Comparison of ENCODE assay signal across 8 mouse cellular contexts in genomic region chr2:105399085-105399891, GRCm38 (mm10). TPM values are rescaled to one million over a fixed set of nuclear protein-coding genes. Genes with fewer than 3 reads are reported as not detected.
DNase-seq lines count a peak whose midpoint lies in the region; ATAC-seq and TF ChIP-seq lines count a peak whose summit lies in the region.

Rcn1 (minus strand) TSS chr2:105399319.

- no peak for TF ChIP-seq POLR2A in heart, adult 2 months (IDR thresholded peaks at IDR 0.05; ENCODE audit: insufficient read depth, low read depth, low read length)
- no peak for TF ChIP-seq POLR2A in kidney, adult 2 months (IDR thresholded peaks at IDR 0.05; ENCODE audit: low read depth, low read length)

- no peaks in the 10 kb centered on the region for H3K9me3 ChIP-seq in embryonic facial prominence, embryonic 14.5 days (ENCODE audit: control insufficient read depth, low read length)

- peak; percentile 96 for ATAC-seq in embryonic facial prominence, embryonic 14.5 days (ENCODE audit: low read depth)
- no peak for ATAC-seq in monocyte, adult 5-6 weeks (replicated peaks; ENCODE audit: insufficient number of reproducible peaks, low FRiP score, low TSS enrichment, poor library complexity, severe bottlenecking)

- H3K4me3 ChIP-seq in embryonic facial prominence, embryonic 14.5 days (ENCODE audit: low read depth, low read length), result peak within 1 kb of the TSS; percentile 88
- peak within 1 kb of the TSS; percentile 76 for H3K4me3 ChIP-seq in heart, adult 2 months
- peak within 1 kb of the TSS; percentile 64 for H3K4me3 ChIP-seq in kidney, adult 2 months (ENCODE audit: insufficient read depth, low read depth, low read length)

- peak within 1 kb of the TSS; percentile 78 for H3K4me2 ChIP-seq in embryonic facial prominence, embryonic 14.5 days (ENCODE audit: low read depth, low read length)

- WGBS in embryonic facial prominence, embryonic 14.5 days, result 2% methylated on average over 17 of the region's 57 CpGs
- whole genome bisulfite sequencing in heart, adult 2 months, result under 1% methylated on average over 57 of the region's 57 CpGs
- under 1% methylated on average over 57 of the region's 57 CpGs for WGBS in kidney, adult 2 months

- peaks cover 14% of the 10 kb centered on the region for H3K4me1 ChIP-seq in embryonic facial prominence, embryonic 14.5 days (ENCODE audit: control insufficient read depth, insufficient read depth, low read length)
- H3K4me1 ChIP-seq in heart, adult 2 months (ENCODE audit: control insufficient read depth, insufficient read depth, low read length), result peaks cover 4% of the 10 kb centered on the region
- no peaks in the 10 kb centered on the region for H3K4me1 ChIP-seq in kidney, adult 2 months (ENCODE audit: control insufficient read depth, insufficient read depth, low read length)

- H3K9ac ChIP-seq in embryonic facial prominence, embryonic 14.5 days (ENCODE audit: low read depth, low read length), result peak within 1 kb of the TSS; percentile 96
- peak within 1 kb of the TSS; percentile 84 for H3K9ac ChIP-seq in heart, adult 2 months (ENCODE audit: low read depth, low read length)

- no peaks in the 10 kb centered on the region for H3K27me3 ChIP-seq in embryonic facial prominence, embryonic 14.5 days (replicated peaks; ENCODE audit: control insufficient read depth, insufficient read depth, low read length)
- H3K27me3 ChIP-seq in heart, adult 2 months (ENCODE audit: control insufficient read depth, insufficient read depth, low read length), result no peaks in the 10 kb centered on the region
- no peaks in the 10 kb centered on the region for H3K27me3 ChIP-seq in kidney, adult 2 months (replicated peaks; ENCODE audit: control insufficient read depth, insufficient read depth, low read length)

- peak within 1 kb of the TSS; percentile 98 for H3K27ac ChIP-seq in embryonic facial prominence, embryonic 14.5 days (replicated peaks; ENCODE audit: low read depth, low read length)
- peak within 1 kb of the TSS; percentile 88 for H3K27ac ChIP-seq in heart, adult 2 months
- H3K27ac ChIP-seq in kidney, adult 2 months (ENCODE audit: insufficient read depth, low read depth, low read length), result peak within 1 kb of the TSS; percentile 9; the same call in 1 of the 2 replicates

- H3K79me2 ChIP-seq in heart, adult 2 months (replicated peaks; ENCODE audit: control insufficient read depth, insufficient read depth, low read length), result no peaks in the 10 kb centered on the region

- TF ChIP-seq EP300 in heart, adult 2 months (IDR thresholded peaks at IDR 0.05; ENCODE audit: insufficient read depth, low read depth, low read length), result no peak

- intact Hi-C loops in heart, adult 2 months (cut with DNase I), result no loop called here

- TF ChIP-seq CTCF in heart, adult 2 months (IDR thresholded peaks at IDR 0.05), result 0 out of 2 replicates have a peak, but pooled peaks have one; percentile 19
- TF ChIP-seq CTCF in kidney, adult 2 months (conservative IDR thresholded peaks at IDR 0.05; ENCODE audit: insufficient read depth, insufficient read length, low read depth, low read length), result no peak

- peak; percentile 98 for DNase-seq in 416B (ENCODE audit: low read depth)
- peak; percentile 35 to 77 for DNase-seq in adrenal gland, postnatal 4 days (ENCODE audit: low spot score in 2 of 2)
- peak; percentile 95 for DNase-seq in embryonic facial prominence, embryonic 14.5 days (ENCODE audit: low spot score)
- peak; percentile 85 for DNase-seq in heart, adult 2 months
- DNase-seq in kidney, adult 2 months, result peak; percentile 85
- peak; percentile 85 for DNase-seq in liver
- DNase-seq in spleen, postnatal 4 days (ENCODE audit: low spot score in 2 of 2), result peak; percentile 63 to 68

- H3K36me3 ChIP-seq in embryonic facial prominence, embryonic 14.5 days (ENCODE audit: control insufficient read depth, insufficient read depth, low read length), result peaks cover 17% of the 10 kb centered on the region
- H3K36me3 ChIP-seq in heart, adult 2 months (ENCODE audit: control insufficient read depth, insufficient read depth, low read length), result no peaks in the 10 kb centered on the region
- H3K36me3 ChIP-seq in kidney, adult 2 months (ENCODE audit: control insufficient read depth, insufficient read depth, low read length), result no peaks in the 10 kb centered on the region

RNA-seq across cellular contexts. Expression of gene Rcn1, which starts in this region (rescaled TPM):
- 10 to 100 TPM; 89.0 to 99.2 TPM for total RNA-seq in adrenal gland, postnatal 4 days (2021)
- 253 and 267 TPM in 2 replicates for polyA plus RNA-seq in embryonic facial prominence, embryonic 14.5 days (2014; fragmentation: Nextera tagmentation; extraction: Ambion mirVana)
- total RNA-seq in heart, adult 2 months (2021), result 10 to 100 TPM; 20.7 to 21.4 TPM
- polyA plus RNA-seq in heart, adult 2 months (2012; rRNA removed), result 6.9 and 14.5 TPM in 2 replicates
- 5.3 and 5.4 TPM in 2 replicates for polyA plus RNA-seq in kidney, adult 2 months (2012; rRNA removed)
- total RNA-seq in monocyte, adult 5-6 weeks (2017), result 18.5 to 41.4 TPM (median 19.1 TPM) in 3 replicates

Comparison
In these comparisons a context has a peak if more than half of its experiments do, and no peak if none do; other contexts are left out.
1. RNA of gene Rcn1 (polyA plus RNA-seq): 253 to 267 TPM in embryonic facial prominence, embryonic 14.5 days; 6.9 to 14.5 TPM in heart, adult 2 months and 5.3 to 5.4 TPM in kidney, adult 2 months; every median in the first group is over 10 times any median in the second.
2. H3K27ac ChIP-seq: peak in every context shown above with its lines; median percentile 98 in embryonic facial prominence, embryonic 14.5 days; 88 in heart, adult 2 months; 9 in kidney, adult 2 months.
3. Peak in every context shown above with its lines, with median percentiles within 50 percentile points of each other: DNase-seq and H3K4me3 ChIP-seq.